Mouse (Mus musculus): ENCODE measurements around the gene Ucma. TPM values are rescaled to one million over a fixed set of nuclear protein-coding genes. Genes with fewer than 3 reads are reported as not detected.
A peak's percentile ranks its signal among the peaks of the same experiment; 100 is the strongest.

Ucma gene
- polyA plus RNA-seq, 1 experiment from 2014 or later, result not detected

GRCm38 (mm10) chr2:4995646-4996045 is 19.7 kb downstream of the Ucma start:
- H3K4me2 ChIP-seq (replicated peaks; ENCODE audit: low read depth), result no peak overlapping the region
- peaks cover 39% of the 10 kb centered on the region for H3K36me3 ChIP-seq (ENCODE audit: control insufficient read depth, insufficient read depth)
- H3K4me3 ChIP-seq (ENCODE audit: low read depth, low read length), result no peak overlapping the region
- no peak overlapping the region for H3K27ac ChIP-seq (ENCODE audit: low read depth, low read length)
- 83% methylated on average over 11 of the region's 11 CpGs for WGBS
- H3K9ac ChIP-seq (ENCODE audit: low read depth, low read length), result no peak overlapping the region
- H3K9me3 ChIP-seq (ENCODE audit: control insufficient read depth), result no peaks in the 10 kb centered on the region
- no peak for TF ChIP-seq CTCF (IDR thresholded peaks at IDR 0.05; ENCODE audit: low read depth)
- H3K4me1 ChIP-seq (replicated peaks; ENCODE audit: control insufficient read depth, insufficient read depth, low read length), result no peaks in the 10 kb centered on the region
- ATAC-seq, result no peak
- H3K27me3 ChIP-seq (replicated peaks; ENCODE audit: control insufficient read depth, insufficient read depth, low read length), result no peaks in the 10 kb centered on the region

- H3K9ac ChIP-seq (ENCODE audit: low read depth, low read length), result no peak overlapping the region
- 48% methylated on average over 6 of the region's 6 CpGs for WGBS
- H3K27me3 ChIP-seq (replicated peaks; ENCODE audit: control insufficient read depth, insufficient read depth, low read length), result no peaks in the 10 kb centered on the region
- no peak for TF ChIP-seq CTCF (IDR thresholded peaks at IDR 0.05; ENCODE audit: low read depth)
- no peaks in the 10 kb centered on the region for H3K9me3 ChIP-seq (ENCODE audit: control insufficient read depth)
- peak; percentile 93 for ATAC-seq
- peaks cover 31% of the 10 kb centered on the region for H3K36me3 ChIP-seq (ENCODE audit: control insufficient read depth, insufficient read depth)
- no peak overlapping the region for H3K4me3 ChIP-seq (ENCODE audit: low read depth, low read length)
- H3K4me2 ChIP-seq (replicated peaks; ENCODE audit: low read depth), result no peak overlapping the region
- H3K27ac ChIP-seq (ENCODE audit: low read depth, low read length), result peak overlapping the region; percentile 69
- no peaks in the 10 kb centered on the region for H3K4me1 ChIP-seq (replicated peaks; ENCODE audit: control insufficient read depth, insufficient read depth, low read length)
Measured at GRCm38 (mm10) chr2:4996421-4996824, 20.5 kb downstream of the Ucma start.

GRCm38 (mm10) chr2:4998905-4999304 is 23.0 kb downstream of the Ucma start:
- 74% methylated on average over 3 of the region's 3 CpGs for WGBS
- Histone ChIP-seq H3K27ac (ENCODE audit: low read depth, low read length) (no peak overlapping the region), H3K4me2 (replicated peaks; ENCODE audit: low read depth) (no peak overlapping the region), H3K9ac (ENCODE audit: low read depth, low read length) (no peak overlapping the region), H3K27me3 (replicated peaks; ENCODE audit: control insufficient read depth, insufficient read depth, low read length) (no peaks in the 10 kb centered on the region), H3K36me3 (ENCODE audit: control insufficient read depth, insufficient read depth) (peaks cover 24% of the 10 kb centered on the region), H3K4me1 (replicated peaks; ENCODE audit: control insufficient read depth, insufficient read depth, low read length) (no peaks in the 10 kb centered on the region), H3K4me3 (ENCODE audit: low read depth, low read length) (no peak overlapping the region), H3K9me3 (ENCODE audit: control insufficient read depth) (no peaks in the 10 kb centered on the region)
- peak; percentile 77 for TF ChIP-seq CTCF (IDR thresholded peaks at IDR 0.05; ENCODE audit: low read depth)
- no peak for ATAC-seq

- H3K9ac ChIP-seq (ENCODE audit: low read depth, low read length), result no peak overlapping the region
- no peak overlapping the region for H3K4me2 ChIP-seq (replicated peaks; ENCODE audit: low read depth)
- ATAC-seq, result no peak
- H3K27me3 ChIP-seq (replicated peaks; ENCODE audit: control insufficient read depth, insufficient read depth, low read length), result no peaks in the 10 kb centered on the region
- H3K4me3 ChIP-seq (ENCODE audit: low read depth, low read length), result no peak overlapping the region
- H3K36me3 ChIP-seq (ENCODE audit: control insufficient read depth, insufficient read depth), result peaks cover 27% of the 10 kb centered on the region
- TF ChIP-seq CTCF (IDR thresholded peaks at IDR 0.05; ENCODE audit: low read depth), result no peak
- H3K9me3 ChIP-seq (ENCODE audit: control insufficient read depth), result no peaks in the 10 kb centered on the region
- no peak overlapping the region for H3K27ac ChIP-seq (ENCODE audit: low read depth, low read length)
- no peaks in the 10 kb centered on the region for H3K4me1 ChIP-seq (replicated peaks; ENCODE audit: control insufficient read depth, insufficient read depth, low read length)
- 80% methylated on average over 6 of the region's 6 CpGs for WGBS
Measured at GRCm38 (mm10) chr2:5001266-5001665, 25.3 kb downstream of the Ucma start.

GRCm38 (mm10) chr2:5007107-5007506 is 31.2 kb downstream of the Ucma start:
- ATAC-seq, result no peak
- H3K4me3 ChIP-seq (ENCODE audit: low read depth, low read length), result no peak overlapping the region
- no peak for TF ChIP-seq CTCF (IDR thresholded peaks at IDR 0.05; ENCODE audit: low read depth)
- H3K4me1 ChIP-seq (replicated peaks; ENCODE audit: control insufficient read depth, insufficient read depth, low read length), result no peaks in the 10 kb centered on the region; the same call in 1 of the 2 replicates
- peaks cover 39% of the 10 kb centered on the region for H3K36me3 ChIP-seq (ENCODE audit: control insufficient read depth, insufficient read depth)
- H3K27ac ChIP-seq (ENCODE audit: low read depth, low read length), result no peak overlapping the region
- H3K9me3 ChIP-seq (ENCODE audit: control insufficient read depth), result no peaks in the 10 kb centered on the region
- 94% methylated on average over 4 of the region's 4 CpGs for WGBS
- H3K4me2 ChIP-seq (replicated peaks; ENCODE audit: low read depth), result no peak overlapping the region
- no peak overlapping the region for H3K9ac ChIP-seq (ENCODE audit: low read depth, low read length)
- no peaks in the 10 kb centered on the region for H3K27me3 ChIP-seq (replicated peaks; ENCODE audit: control insufficient read depth, insufficient read depth, low read length)

GRCm38 (mm10) chr2:5011898-5012490 is 36.1 kb downstream of the Ucma start:
- peak overlapping the region; percentile 22; the same call in 1 of the 2 replicates for H3K27ac ChIP-seq (ENCODE audit: low read depth, low read length)
- H3K36me3 ChIP-seq (ENCODE audit: control insufficient read depth, insufficient read depth), result peaks cover 18% of the 10 kb centered on the region
- H3K4me1 ChIP-seq (replicated peaks; ENCODE audit: control insufficient read depth, insufficient read depth, low read length), result no peaks in the 10 kb centered on the region; the same call in 1 of the 2 replicates
- no peak for ATAC-seq
- H3K27me3 ChIP-seq (replicated peaks; ENCODE audit: control insufficient read depth, insufficient read depth, low read length), result no peaks in the 10 kb centered on the region
- no peaks in the 10 kb centered on the region for H3K9me3 ChIP-seq (ENCODE audit: control insufficient read depth)
- peak overlapping the region; percentile 69 for H3K4me2 ChIP-seq (replicated peaks; ENCODE audit: low read depth)
- WGBS, result 8% methylated on average over 8 of the region's 8 CpGs
- no peak for TF ChIP-seq CTCF (IDR thresholded peaks at IDR 0.05; ENCODE audit: low read depth)
- H3K4me3 ChIP-seq (ENCODE audit: low read depth, low read length), result peak overlapping the region; percentile 65
- peak overlapping the region; percentile 47; the same call in 1 of the 2 replicates for H3K9ac ChIP-seq (ENCODE audit: low read depth, low read length)

Data from intestine, postnatal 0 days (tissue).